Mouse (Mus musculus) retina, postnatal 1 day (tissue): Measurements from ENCODE around the gene Golga4.
A peak's percentile ranks its signal among the peaks of the same experiment; 100 is the strongest.

Source experiments
- DNase-seq: peaks from one replicate; pipeline ENCODE4 v3.0.0-alpha.2; 2012

Golga4 gene

GRCm38 (mm10) chr9:118506020-118506403, at the start of gene Golga4:
Gene Golga4, plus strand, starts transcription at chr9:118506267.
- peak; percentile 94 for DNase-seq

- DNase-seq, result no peak
These were observed 49.7 kb upstream of the Golga4 start for GRCm38 (mm10) chr9:118456405-118456804.

DNA sequence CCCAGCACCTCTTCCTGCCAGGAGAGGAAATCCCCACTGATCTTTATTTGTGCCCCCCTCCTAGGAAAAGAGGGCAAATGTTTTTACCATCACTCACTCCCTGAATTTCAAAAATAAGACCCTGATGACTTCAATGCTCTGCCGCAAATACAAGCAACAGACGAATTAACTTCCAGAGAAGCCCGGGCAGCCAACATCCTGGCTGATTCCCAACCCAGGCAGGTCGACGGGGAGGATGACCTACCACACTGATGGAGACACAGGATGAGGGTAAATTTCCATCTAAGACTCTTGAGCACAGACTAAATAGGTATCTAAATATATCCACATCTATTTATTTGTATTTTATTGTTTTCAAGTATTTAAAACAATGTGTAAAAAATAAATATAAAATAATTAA, 48.0 kb upstream of the Golga4 start:
- no peak for DNase-seq

- DNase-seq, result no peak
These were observed 42.0 kb upstream of the Golga4 start for GRCm38 (mm10) chr9:118464031-118464430.

GRCm38 (mm10) chr9:118468301-118468700, 37.8 kb upstream of the Golga4 start:
- peak; percentile 30 for DNase-seq

- peak; percentile 29 for DNase-seq
These were observed 36.8 kb upstream of the Golga4 start for GRCm38 (mm10) chr9:118469272-118469671.

DNA sequence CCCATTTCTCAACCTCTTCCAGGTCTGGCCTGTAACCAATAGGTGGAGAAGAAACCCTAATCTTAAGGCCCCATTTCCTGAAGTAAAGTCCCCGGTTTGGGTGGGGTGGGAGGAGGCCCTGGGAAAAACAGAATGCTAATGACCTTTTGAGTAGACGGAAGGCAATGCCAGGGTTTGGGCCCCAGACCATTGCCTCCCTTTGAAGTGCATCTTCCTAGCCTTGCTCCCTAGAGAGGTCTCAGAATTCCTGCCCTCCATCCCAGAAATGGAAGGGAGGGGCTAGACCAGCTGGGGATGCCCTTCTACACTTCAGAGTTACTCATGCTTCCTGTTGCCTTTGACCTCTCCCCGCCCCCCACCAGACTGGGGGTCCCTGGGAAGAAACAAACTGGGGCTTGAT, 34.8 kb upstream of the Golga4 start:
- no peak for DNase-seq

- peak; percentile 71 for DNase-seq
These were observed 29.8 kb upstream of the Golga4 start for GRCm38 (mm10) chr9:118476211-118476765.

- DNase-seq, result peak; percentile 68
These were observed 29.2 kb upstream of the Golga4 start for GRCm38 (mm10) chr9:118476766-118477271.

DNA sequence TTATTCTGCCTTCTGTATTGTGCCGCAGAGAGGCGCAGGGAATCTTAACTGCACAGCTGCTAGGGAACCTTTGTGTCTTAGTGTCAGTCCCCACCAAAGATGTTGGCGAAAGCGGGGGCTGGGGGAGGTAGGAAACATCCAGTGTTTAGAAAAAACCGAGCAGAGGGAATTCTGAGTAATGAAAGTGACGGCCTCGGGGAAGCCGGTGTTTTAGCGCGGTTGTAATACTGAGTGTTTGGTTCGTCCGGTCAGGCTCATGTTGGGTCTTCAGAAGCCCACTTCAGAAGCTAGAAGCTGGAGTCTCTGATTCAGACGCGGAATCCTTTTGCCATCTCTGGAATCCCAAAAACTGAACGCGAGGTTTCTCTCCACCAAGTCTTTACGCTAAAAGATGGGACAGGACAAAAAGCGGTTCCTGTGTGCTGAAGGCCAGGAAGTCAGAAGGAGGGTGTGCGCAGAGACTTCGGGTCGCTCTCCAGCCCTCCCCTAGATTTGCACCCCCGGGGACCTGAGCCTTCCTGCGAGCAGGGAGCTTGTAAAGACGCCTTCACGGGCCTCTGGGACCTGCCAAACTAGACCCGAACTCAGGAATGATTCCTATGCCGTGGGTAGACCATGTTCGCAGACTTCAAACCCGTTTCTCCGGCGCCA, 28.7 kb upstream of the Golga4 start:
- peak; percentile 66 for DNase-seq

- DNase-seq, result peak; percentile 60
These were observed 28.1 kb upstream of the Golga4 start, which contains the start of gene Eomes for GRCm38 (mm10) chr9:118477961-118478360. Gene Eomes, plus strand, starts transcription at chr9:118478212.

GRCm38 (mm10) chr9:118478458-118478838, 27.6 kb upstream of the Golga4 start:
- peak; percentile 65 for DNase-seq

DNA sequence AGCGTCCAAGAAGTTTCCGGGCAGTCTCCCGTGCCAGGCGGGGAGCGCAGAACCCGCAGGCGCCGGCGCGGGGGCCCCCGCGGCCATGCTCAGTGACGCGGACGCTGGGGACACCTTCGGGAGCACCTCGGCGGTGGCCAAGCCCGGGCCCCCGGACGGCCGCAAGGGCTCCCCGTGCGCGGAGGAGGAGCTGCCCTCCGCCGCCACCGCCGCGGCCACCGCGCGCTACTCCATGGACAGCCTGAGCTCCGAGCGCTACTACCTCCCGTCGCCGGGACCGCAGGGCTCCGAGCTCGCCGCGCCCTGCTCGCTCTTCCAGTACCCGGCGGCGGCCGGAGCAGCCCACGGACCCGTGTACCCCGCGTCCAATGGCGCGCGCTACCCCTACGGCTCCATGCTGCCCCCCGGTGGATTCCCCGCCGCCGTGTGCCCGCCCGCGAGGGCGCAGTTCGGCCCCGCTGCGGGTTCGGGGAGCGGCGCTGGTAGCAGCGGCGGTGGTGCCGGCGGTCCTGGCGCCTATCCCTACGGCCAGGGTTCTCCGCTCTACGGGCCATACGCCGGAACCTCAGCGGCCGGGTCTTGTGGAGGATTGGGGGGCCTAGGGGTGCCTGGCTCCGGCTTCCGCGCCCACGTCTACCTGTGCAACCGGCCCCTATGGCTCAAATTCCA, 27.1 kb upstream of the Golga4 start:
- DNase-seq, result peak; percentile 66

GRCm38 (mm10) chr9:118479508-118480291, 26.4 kb upstream of the Golga4 start:
- DNase-seq, result no peak

DNA sequence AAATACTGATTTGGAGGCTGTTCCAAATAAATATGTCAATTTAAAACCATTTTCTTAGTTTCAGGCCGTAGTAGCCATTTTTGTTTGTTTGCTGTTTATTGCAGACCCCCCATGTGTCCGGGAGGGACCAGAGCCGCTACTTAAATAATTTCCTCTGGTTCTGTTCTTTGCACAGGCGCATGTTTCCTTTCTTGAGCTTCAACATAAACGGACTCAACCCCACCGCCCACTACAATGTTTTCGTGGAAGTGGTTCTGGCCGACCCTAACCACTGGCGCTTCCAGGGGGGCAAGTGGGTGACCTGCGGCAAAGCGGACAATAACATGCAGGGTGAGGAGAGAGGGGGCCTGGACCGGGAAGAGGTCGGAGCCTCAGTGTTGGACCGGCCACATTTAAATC, 25.8 kb upstream of the Golga4 start:
- no peak for DNase-seq

GRCm38 (mm10) chr9:118482210-118482609, 23.9 kb upstream of the Golga4 start:
- DNase-seq, result no peak

DNA sequence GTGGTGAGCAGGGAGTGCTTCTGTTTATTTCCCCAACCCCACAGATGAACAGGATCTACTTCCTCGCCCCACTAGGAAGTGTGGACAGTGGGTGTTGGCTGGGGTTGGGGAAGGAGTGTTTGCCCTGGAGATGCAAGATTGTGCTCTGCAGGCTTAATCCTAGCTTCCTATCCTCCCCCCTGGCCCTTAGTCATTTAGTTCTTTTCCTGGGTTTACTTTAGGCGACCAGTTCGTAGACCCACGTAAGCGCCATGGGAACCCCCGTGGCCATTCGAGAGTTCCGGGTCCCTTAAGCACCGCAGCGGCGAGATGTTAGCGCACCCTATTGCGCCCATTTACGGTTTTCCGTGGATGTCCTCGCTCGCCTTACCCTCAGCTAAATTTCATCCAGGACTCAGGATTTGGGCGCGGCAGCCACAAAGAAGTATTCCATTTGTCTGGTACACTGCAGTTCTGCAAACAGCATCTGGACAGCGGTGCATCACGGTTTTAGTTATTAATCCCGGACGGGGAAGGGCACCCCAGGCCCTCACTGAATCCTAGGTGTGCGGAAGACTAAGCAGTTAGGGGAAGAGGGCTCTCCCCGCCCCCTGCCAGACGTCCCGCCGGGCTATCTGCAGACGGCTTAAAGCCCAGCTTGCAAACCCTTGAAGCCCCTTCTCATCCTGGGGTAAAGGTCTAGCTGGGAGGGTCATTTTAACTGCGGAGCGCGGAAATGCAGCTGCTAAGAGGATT, 19.5 kb upstream of the Golga4 start:
- DNase-seq, result peak; percentile 56

- no peak for DNase-seq
These were observed 19.0 kb upstream of the Golga4 start for GRCm38 (mm10) chr9:118487096-118487395.

- DNase-seq, result peak; percentile 35
These were observed 18.4 kb upstream of the Golga4 start for GRCm38 (mm10) chr9:118487636-118488035.

GRCm38 (mm10) chr9:118488138-118488895, 17.8 kb upstream of the Golga4 start:
- peak; percentile 81 for DNase-seq

GRCm38 (mm10) chr9:118488896-118489578, 17.0 kb upstream of the Golga4 start:
- peak; percentile 30 for DNase-seq
